Mouse (Mus musculus) lung, embryonic 14.5 days (tissue): ENCODE measurements around the gene Foxp1. TPM values are rescaled to one million over a fixed set of nuclear protein-coding genes. Genes with fewer than 3 reads are reported as not detected.

Source experiments
- ATAC-seq: fragments of 200-750 bp; cut with Nextera tagmentation; 2 replicates; pipeline ENCODE4 v1.8.0; 2017; ENCODE audit warnings: mild to moderate bottlenecking, moderate TSS enrichment, moderate library complexity; ENCODE audit not compliant: insufficient read depth
- DNase-seq: peaks from one replicate; pipeline ENCODE4 v3.0.0-alpha.2; 2015
- H3K27ac ChIP-seq: fragments of 300-500 bp; sonication (generic); 2 replicates; pipeline ENCODE4 v1.5.1; 2014; ENCODE audit warnings: low read depth, mild to moderate bottlenecking, moderate library complexity
- H3K27me3 ChIP-seq: fragments of 300-500 bp; sonication (generic); 2 replicates; pipeline ENCODE4 v1.6.1; 2014; ENCODE audit warnings: low read length, control low read depth; ENCODE audit not compliant: insufficient read depth
- H3K36me3 ChIP-seq: fragments of 300-500 bp; sonication (generic); 2 replicates; pipeline ENCODE4 v1.6.1; 2014; ENCODE audit warnings: control low read depth; ENCODE audit not compliant: insufficient read depth
- H3K4me1 ChIP-seq: fragments of 300-500 bp; sonication (generic); 2 replicates; pipeline ENCODE4 v1.6.1; 2014; ENCODE audit warnings: antibody characterized with exemption, control low read depth; ENCODE audit not compliant: insufficient read depth
- H3K4me2 ChIP-seq: fragments of 300-500 bp; sonication (generic); 2 replicates; pipeline ENCODE4 v1.6.1; 2014; ENCODE audit warnings: mild to moderate bottlenecking
- H3K4me3 ChIP-seq: fragments of 300-500 bp; sonication (generic); 2 replicates; pipeline ENCODE4 v1.5.1; 2014; ENCODE audit warnings: low read depth, low read length
- H3K9ac ChIP-seq: fragments of 300-500 bp; sonication (generic); 2 replicates; pipeline ENCODE4 v1.6.1; 2014
- H3K9me3 ChIP-seq: fragments of 300-500 bp; sonication (generic); 2 replicates; pipeline ENCODE4 v1.6.1; 2016; ENCODE audit warnings: low read depth, low read length, control low read depth
- CTCF ChIP-seq: IDR thresholded peaks from 2 replicates; pipeline ENCODE4 v1.5.1; 2016; ENCODE audit warnings: antibody characterized with exemption, low read depth
- WGBS: fragments of 180-500 bp; shearing (Covaris S2); extraction: QIAGEN DNeasy Blood & Tissue Kit; methylation state at CpG from one replicate; pipeline ENCODE4 v1.1.7; 2014; 5-methylcytosine and 5-hydroxymethylcytosine counted together
- polyA plus RNA-seq: library from polyadenylated mRNA; unstranded; fragments of >200 nt; fragmentation: Nextera tagmentation; extraction: Ambion mirVana; gene quantifications from 2 replicates; pipeline ENCODE4 v1.2.1, GENCODE M21; 2014

The Foxp1 gene
- polyA plus RNA-seq, 1 experiment from 2014 or later, result 111 TPM

DNA sequence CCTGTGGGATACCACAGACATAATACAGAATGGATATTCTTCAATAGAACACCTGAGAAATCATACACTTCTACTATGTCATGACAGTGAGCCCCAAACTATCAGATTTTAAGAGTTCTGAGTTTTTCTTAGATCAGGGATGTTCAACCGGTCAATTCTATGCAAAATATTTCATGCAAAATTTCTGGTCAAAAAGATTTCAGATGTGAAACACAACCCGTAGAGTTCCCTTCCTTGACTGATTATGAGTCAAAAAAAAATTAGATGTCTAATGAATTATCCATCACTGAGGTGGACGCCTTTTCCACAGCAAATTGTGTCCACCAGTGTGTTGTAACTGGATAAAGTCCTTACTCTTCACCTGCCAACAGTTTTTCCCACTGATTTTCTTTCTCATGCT is 188.3 kb downstream of the Foxp1 start:
- no peak overlapping the region for H3K4me3 ChIP-seq
- no peak overlapping the region for H3K27ac ChIP-seq
- ATAC-seq (no peak), DNase-seq (no peak)
- TF ChIP-seq CTCF, result no peak
- H3K4me1 ChIP-seq, result no peaks in the 10 kb centered on the region
- H3K27me3 ChIP-seq, result no peaks in the 10 kb centered on the region
- 91% methylated on average over 3 of the region's 3 CpGs for WGBS
- H3K9ac ChIP-seq, result no peak overlapping the region
- no peaks in the 10 kb centered on the region for H3K36me3 ChIP-seq
- no peaks in the 10 kb centered on the region for H3K9me3 ChIP-seq
- H3K4me2 ChIP-seq, result no peak overlapping the region

DNA sequence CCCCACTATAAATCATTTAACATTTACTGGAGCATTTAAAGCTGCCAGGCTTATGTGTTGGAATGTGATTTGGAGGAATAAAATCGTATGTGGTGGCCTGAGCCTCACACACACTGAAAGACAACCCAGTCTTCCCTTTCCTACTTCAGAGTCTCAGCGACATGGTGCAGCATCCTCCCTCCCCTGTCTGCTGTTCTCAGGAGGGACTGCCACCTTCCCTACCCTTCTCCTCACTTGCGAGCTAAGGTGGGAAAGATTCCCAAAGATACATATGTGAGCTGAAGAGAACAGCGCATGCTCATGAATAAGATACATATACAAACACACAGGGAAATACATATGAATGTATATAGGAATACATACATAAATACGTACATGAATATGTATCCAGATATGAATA is 189.4 kb downstream of the Foxp1 start:
- Histone ChIP-seq H3K4me3 (no peak overlapping the region), H3K36me3 (no peaks in the 10 kb centered on the region), H3K4me2 (no peak overlapping the region), H3K9ac (no peak overlapping the region), H3K27ac (no peak overlapping the region), H3K9me3 (no peaks in the 10 kb centered on the region), H3K4me1 (peaks cover 5% of the 10 kb centered on the region; the same call in 1 of the 2 replicates), H3K27me3 (no peaks in the 10 kb centered on the region)
- DNase-seq (no peak), ATAC-seq (no peak)
- 81% methylated on average over 5 of the region's 5 CpGs for WGBS
- TF ChIP-seq CTCF, result no peak

DNA sequence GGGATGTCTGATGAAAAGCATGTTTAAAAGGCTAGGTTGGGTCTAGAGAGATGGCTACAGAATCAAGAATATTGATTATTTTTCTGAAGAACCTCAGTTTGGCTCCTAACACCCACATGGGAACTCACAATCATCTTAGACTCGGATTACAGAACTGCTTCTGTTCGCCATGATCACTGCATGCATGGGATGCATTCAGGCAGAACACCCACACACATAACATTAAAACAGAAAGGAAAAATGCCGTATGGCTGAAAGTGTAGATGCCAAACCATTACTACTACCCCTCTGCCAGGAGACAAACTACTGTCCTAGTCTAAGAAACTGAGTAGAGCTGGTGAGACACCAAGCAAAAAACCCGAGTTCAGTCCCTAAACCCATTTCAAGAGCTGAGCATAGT is 192.4 kb downstream of the Foxp1 start:
- Histone ChIP-seq H3K36me3 (no peaks in the 10 kb centered on the region), H3K4me3 (no peak overlapping the region), H3K27me3 (no peaks in the 10 kb centered on the region), H3K9me3 (no peaks in the 10 kb centered on the region), H3K27ac (no peak overlapping the region), H3K4me1 (peaks cover 10% of the 10 kb centered on the region; the same call in 1 of the 2 replicates), H3K9ac (no peak overlapping the region), H3K4me2 (no peak overlapping the region)
- no peak for TF ChIP-seq CTCF
- 81% methylated on average over 4 of the region's 4 CpGs for WGBS
- no peak for DNase-seq
- no peak for ATAC-seq

DNA sequence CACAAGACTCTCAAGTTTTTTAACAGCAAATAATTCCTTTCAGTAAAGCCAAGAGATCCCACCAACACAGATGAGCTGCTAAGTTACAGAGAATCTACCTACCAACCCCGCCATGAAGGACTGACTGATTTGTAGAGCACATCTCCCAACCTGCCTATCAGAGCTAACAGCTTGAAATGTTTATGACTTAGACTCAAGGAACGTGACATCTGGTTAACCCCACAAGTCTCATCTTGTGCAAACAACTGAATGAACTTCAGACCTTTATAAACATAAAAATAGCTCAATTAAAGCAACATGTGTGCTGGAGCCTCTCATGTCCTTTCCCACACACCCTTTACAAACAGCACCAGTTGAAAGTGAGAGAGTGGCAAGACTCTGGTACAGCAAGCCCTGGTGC is 193.9 kb downstream of the Foxp1 start:
- no peak overlapping the region for H3K4me2 ChIP-seq
- 27% methylated on average over 2 of the region's 2 CpGs for WGBS
- no peak overlapping the region for H3K27ac ChIP-seq
- no peak for ATAC-seq
- H3K36me3 ChIP-seq, result no peaks in the 10 kb centered on the region
- TF ChIP-seq CTCF, result no peak
- H3K4me1 ChIP-seq, result peaks cover 10% of the 10 kb centered on the region; the same call in 1 of the 2 replicates
- no peaks in the 10 kb centered on the region for H3K9me3 ChIP-seq
- peak; percentile 6 for DNase-seq
- no peaks in the 10 kb centered on the region for H3K27me3 ChIP-seq
- no peak overlapping the region for H3K9ac ChIP-seq
- H3K4me3 ChIP-seq, result no peak overlapping the region

DNA sequence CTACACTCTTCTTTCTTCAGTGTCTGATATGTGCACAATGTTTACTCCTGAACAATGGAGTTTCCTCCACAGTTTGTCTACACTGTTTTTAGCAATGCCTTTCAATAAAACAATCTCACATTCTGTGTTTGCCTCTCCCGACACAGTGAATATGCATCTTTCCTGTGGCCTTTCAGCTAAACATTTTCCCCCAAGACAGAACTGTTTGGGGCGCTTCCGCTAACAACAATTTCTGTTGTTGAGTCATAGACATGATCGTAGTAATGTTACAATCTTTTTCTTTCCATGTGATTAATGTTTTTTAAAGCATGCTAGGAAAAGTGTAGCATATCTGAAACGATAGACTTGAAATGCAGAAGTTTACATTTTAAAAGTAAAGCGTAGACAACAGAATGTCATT is 194.4 kb downstream of the Foxp1 start:
- Histone ChIP-seq H3K4me1 (peaks cover 10% of the 10 kb centered on the region; the same call in 1 of the 2 replicates), H3K36me3 (no peaks in the 10 kb centered on the region), H3K4me2 (no peak overlapping the region), H3K27ac (no peak overlapping the region), H3K9ac (no peak overlapping the region), H3K4me3 (no peak overlapping the region), H3K27me3 (no peaks in the 10 kb centered on the region), H3K9me3 (no peaks in the 10 kb centered on the region)
- WGBS, result 39% methylated on average over 6 of the region's 6 CpGs
- ATAC-seq, result no peak
- TF ChIP-seq CTCF, result no peak
- peak; percentile 24 for DNase-seq

DNA sequence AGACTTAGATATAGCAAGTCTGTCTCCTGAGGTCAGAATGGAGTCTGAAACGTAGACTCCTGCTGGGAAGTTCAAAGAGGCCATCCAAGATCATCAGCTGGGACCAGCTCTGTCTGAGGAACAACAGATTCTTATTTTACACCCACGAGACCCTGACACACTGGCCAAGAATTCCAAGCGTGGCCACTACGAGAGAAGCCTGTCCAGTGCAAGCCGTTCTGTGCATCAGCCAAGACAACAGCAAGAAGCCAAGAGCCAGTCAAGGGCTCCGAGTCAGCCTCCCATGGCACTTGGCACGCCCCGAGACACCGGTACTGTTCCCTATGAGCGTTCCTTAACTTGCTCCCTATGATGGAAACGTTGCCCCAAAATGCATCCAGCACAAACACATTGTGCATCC is 194.8 kb downstream of the Foxp1 start:
- H3K4me1 ChIP-seq, result peaks cover 10% of the 10 kb centered on the region; the same call in 1 of the 2 replicates
- no peak overlapping the region for H3K9ac ChIP-seq
- H3K9me3 ChIP-seq, result no peaks in the 10 kb centered on the region
- DNase-seq (peak; percentile 38), ATAC-seq (peak; percentile 38; the same call in 1 of the 2 replicates)
- WGBS, result 53% methylated on average over 11 of the region's 11 CpGs
- no peaks in the 10 kb centered on the region for H3K36me3 ChIP-seq
- H3K27me3 ChIP-seq, result no peaks in the 10 kb centered on the region
- no peak overlapping the region for H3K27ac ChIP-seq
- no peak overlapping the region for H3K4me2 ChIP-seq
- H3K4me3 ChIP-seq, result no peak overlapping the region
- TF ChIP-seq CTCF, result no peak

DNA sequence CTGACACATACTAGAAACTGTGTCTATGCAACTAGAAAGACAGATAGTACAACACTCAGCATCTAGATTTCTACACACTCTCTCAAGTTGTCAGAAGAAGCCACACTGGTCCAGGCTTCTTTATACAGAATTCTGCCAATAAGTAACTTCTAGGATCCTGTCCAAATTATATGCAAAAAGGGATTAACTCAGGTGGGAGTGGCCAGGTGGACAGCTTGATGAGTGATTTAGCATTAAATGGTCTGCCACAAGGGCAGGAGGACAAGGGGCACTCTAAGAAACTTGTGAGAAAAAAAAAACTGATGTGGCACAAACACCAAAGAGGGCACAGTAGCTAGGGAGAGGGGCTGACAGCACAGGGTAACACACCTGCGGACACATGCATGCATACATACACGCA is 196.6 kb downstream of the Foxp1 start:
- H3K27me3 ChIP-seq, result no peaks in the 10 kb centered on the region
- no peak for ATAC-seq
- WGBS, result 84% methylated on average over 2 of the region's 2 CpGs

DNA sequence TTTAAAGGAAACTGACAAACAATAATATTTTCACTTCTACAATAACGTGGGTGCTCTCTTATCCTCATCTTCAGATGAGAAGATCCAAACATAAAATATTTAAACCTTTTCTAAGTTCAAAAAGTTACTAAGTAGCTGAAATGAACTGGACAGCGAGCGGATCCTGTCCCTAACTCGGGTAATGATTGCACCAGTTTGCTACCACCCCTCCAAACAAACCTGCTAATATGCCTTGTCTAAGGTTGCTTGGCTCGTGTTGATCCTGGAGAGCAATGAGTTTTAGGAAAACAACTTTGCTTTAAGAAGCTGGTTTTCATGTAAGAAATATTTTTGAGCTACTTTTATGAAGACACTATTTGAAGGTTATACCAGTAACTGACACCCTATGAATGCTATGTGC is 197.1 kb downstream of the Foxp1 start:
- Histone ChIP-seq H3K4me3 (no peak overlapping the region), H3K36me3 (no peaks in the 10 kb centered on the region), H3K9me3 (no peaks in the 10 kb centered on the region), H3K4me2 (no peak overlapping the region), H3K27me3 (no peaks in the 10 kb centered on the region), H3K4me1 (peaks cover 10% of the 10 kb centered on the region; the same call in 1 of the 2 replicates), H3K9ac (no peak overlapping the region), H3K27ac (no peak overlapping the region)
- DNase-seq, result no peak
- WGBS, result 76% methylated on average over 5 of the region's 5 CpGs
- no peak for TF ChIP-seq CTCF
- ATAC-seq, result no peak

More for the DNA sequence above, 196.6 kb downstream of the Foxp1 start:
- Histone ChIP-seq H3K4me3 (no peak overlapping the region), H3K4me2 (no peak overlapping the region), H3K9ac (no peak overlapping the region), H3K4me1 (peaks cover 10% of the 10 kb centered on the region; the same call in 1 of the 2 replicates), H3K9me3 (no peaks in the 10 kb centered on the region), H3K27ac (no peak overlapping the region), H3K36me3 (no peaks in the 10 kb centered on the region)
- TF ChIP-seq CTCF, result no peak
- DNase-seq, result no peak
